Mouse (Mus musculus) stomach, embryonic 15.5 days (tissue): ENCODE data around the gene Fgf16. TPM values are rescaled to one million over a fixed set of nuclear protein-coding genes. Genes with fewer than 3 reads are reported as not detected.
A peak's percentile ranks its signal among the peaks of the same experiment; 100 is the strongest.

Experiments used
- ATAC-seq: fragments of 200-750 bp; cut with Nextera tagmentation; 2 replicates; pipeline ENCODE4 v1.8.0; 2017; ENCODE audit warnings: low read depth, moderate number of reproducible peaks, moderate TSS enrichment; ENCODE audit not compliant: insufficient read depth, low FRiP score
- H3K27ac ChIP-seq: fragments of 300-500 bp; sonication (generic); 2 replicates; pipeline ENCODE4 v1.5.1; 2015; ENCODE audit warnings: mild to moderate bottlenecking, inconsistent platforms
- H3K27me3 ChIP-seq: fragments of 300-500 bp; sonication (generic); replicated peaks from 2 replicates; pipeline ENCODE4 v1.6.1; 2015; ENCODE audit warnings: inconsistent platforms
- H3K36me3 ChIP-seq: fragments of 300-500 bp; sonication (generic); 2 replicates; pipeline ENCODE4 v1.6.1; 2015; ENCODE audit warnings: inconsistent platforms
- H3K4me1 ChIP-seq: fragments of 300-500 bp; sonication (generic); 2 replicates; pipeline ENCODE4 v1.6.1; 2015; ENCODE audit warnings: inconsistent platforms
- H3K4me2 ChIP-seq: fragments of 300-500 bp; sonication (generic); 2 replicates; pipeline ENCODE4 v1.6.1; 2015; ENCODE audit warnings: mild to moderate bottlenecking, inconsistent platforms
- H3K4me3 ChIP-seq: fragments of 300-500 bp; sonication (generic); replicated peaks from 2 replicates; pipeline ENCODE4 v1.5.1; 2015; ENCODE audit warnings: inconsistent platforms
- H3K9ac ChIP-seq: fragments of 300-500 bp; sonication (generic); 2 replicates; pipeline ENCODE4 v1.6.1; 2015; ENCODE audit warnings: inconsistent platforms
- H3K9me3 ChIP-seq: fragments of 300-500 bp; sonication (generic); 2 replicates; pipeline ENCODE4 v1.6.1; 2016; ENCODE audit warnings: inconsistent platforms
- WGBS: fragments of 180-500 bp; shearing (Covaris S2); methylation state at CpG from one replicate; pipeline ENCODE4 v1.1.7; 2015; 5-methylcytosine and 5-hydroxymethylcytosine counted together
- polyA plus RNA-seq: library from polyadenylated mRNA; unstranded; fragments of >200 nt; fragmentation: Nextera tagmentation; extraction: Ambion mirVana; gene quantifications from 2 replicates; pipeline ENCODE4 v1.2.1, GENCODE M21; 2015

Fgf16 gene
- 0.80 and 1.1 TPM in 2 replicates for polyA plus RNA-seq

GRCm38 (mm10) chrX:105764162-105765004, at the start of gene Fgf16:
Fgf16 (plus strand) TSS chrX:105764279.
- no peak for ATAC-seq
- peak within 1 kb of the TSS; percentile 43 for H3K4me3 ChIP-seq
- H3K9ac ChIP-seq = no peak within 1 kb of the TSS
- peaks cover 36% of the 10 kb centered on the region for H3K27me3 ChIP-seq
- no peak within 1 kb of the TSS for H3K27ac ChIP-seq
- no peaks in the 10 kb centered on the region for H3K9me3 ChIP-seq
- peak within 1 kb of the TSS; percentile 71 for H3K4me2 ChIP-seq
- no peaks in the 10 kb centered on the region for H3K4me1 ChIP-seq
- H3K36me3 ChIP-seq = no peaks in the 10 kb centered on the region
- 13% methylated on average over 60 of the region's 86 CpGs for WGBS

- Histone ChIP-seq H3K36me3 (no peaks in the 10 kb centered on the region), H3K9ac (no peak overlapping the region), H3K27me3 (0 out of 2 replicates have a peak, but pooled peaks cover 3% of the 10 kb centered on the region), H3K4me3 (no peak overlapping the region), H3K4me1 (no peaks in the 10 kb centered on the region), H3K9me3 (no peaks in the 10 kb centered on the region), H3K4me2 (no peak overlapping the region), H3K27ac (no peak overlapping the region)
- ATAC-seq = no peak
- 82% methylated on average over 4 of the region's 4 CpGs for WGBS
These were observed 49.3 kb upstream of the Fgf16 start for GRCm38 (mm10) chrX:105714740-105715139.

DNA sequence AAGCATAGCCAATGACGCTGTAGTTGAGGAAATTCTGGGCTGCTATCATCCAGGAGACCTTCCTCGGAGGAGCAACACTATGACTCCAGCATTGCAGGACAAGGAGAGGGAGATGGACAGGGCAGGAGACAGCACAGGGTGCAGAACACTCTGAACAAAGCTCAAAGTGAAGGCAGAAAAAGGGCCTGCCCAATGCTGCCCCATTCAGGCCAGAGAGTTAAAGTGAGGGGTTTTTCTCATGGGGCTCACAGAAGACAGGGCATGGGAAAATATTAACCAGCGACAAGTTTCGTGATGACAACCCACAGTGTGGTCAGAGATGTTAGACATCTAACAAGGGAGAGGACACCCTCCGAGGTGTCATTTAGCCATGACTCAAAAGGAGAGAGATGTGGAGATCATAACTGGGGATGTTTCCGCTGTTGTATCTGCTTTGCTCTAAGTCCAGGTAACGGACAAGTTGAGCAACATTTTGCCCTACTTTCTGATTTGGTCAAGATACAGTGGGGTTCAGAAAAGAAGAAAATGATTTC, 48.2 kb upstream of the Fgf16 start:
- no peak overlapping the region for H3K4me3 ChIP-seq
- no peaks in the 10 kb centered on the region for H3K9me3 ChIP-seq
- H3K4me2 ChIP-seq = no peak overlapping the region
- no peak for ATAC-seq
- WGBS = 89% methylated on average over 7 of the region's 7 CpGs
- 0 out of 2 replicates have a peak, but pooled peaks cover 3% of the 10 kb centered on the region for H3K27me3 ChIP-seq
- H3K36me3 ChIP-seq = no peaks in the 10 kb centered on the region
- H3K27ac ChIP-seq = no peak overlapping the region
- no peak overlapping the region for H3K9ac ChIP-seq
- no peaks in the 10 kb centered on the region for H3K4me1 ChIP-seq

- H3K27ac ChIP-seq = no peak overlapping the region
- no peak overlapping the region for H3K4me2 ChIP-seq
- no peak overlapping the region for H3K9ac ChIP-seq
- H3K9me3 ChIP-seq = no peaks in the 10 kb centered on the region
- H3K4me3 ChIP-seq = no peak overlapping the region
- WGBS = 74% methylated on average over 5 of the region's 5 CpGs
- H3K36me3 ChIP-seq = no peaks in the 10 kb centered on the region
- no peak for ATAC-seq
- no peaks in the 10 kb centered on the region for H3K4me1 ChIP-seq
- 0 out of 2 replicates have a peak, but pooled peaks cover 3% of the 10 kb centered on the region for H3K27me3 ChIP-seq
These were observed 45.7 kb upstream of the Fgf16 start for GRCm38 (mm10) chrX:105718388-105718787.

DNA sequence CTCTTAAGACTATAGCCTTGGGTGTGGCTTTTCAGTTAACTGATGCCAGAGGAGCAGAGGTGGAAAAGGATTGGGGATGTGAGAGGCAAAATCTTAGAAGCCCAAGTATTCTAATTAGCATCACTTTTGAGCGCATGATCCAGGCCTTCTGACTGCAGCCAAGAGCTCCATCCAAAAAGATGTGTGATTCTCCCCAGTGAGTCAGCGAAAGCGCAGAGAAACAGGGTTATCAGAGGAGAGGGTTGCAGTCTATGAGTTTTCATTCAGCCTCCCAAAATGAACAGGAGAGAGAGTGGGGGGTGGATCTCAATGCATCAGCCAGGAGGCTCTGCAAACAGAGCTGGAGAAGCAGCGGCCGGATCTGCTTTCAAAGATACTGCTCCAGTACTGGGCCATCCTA, 45.1 kb upstream of the Fgf16 start:
- H3K27me3 ChIP-seq = 0 out of 2 replicates have a peak, but pooled peaks cover 3% of the 10 kb centered on the region
- WGBS = 79% methylated on average over 5 of the region's 5 CpGs
- ATAC-seq = no peak

GRCm38 (mm10) chrX:105724174-105724573, 39.9 kb upstream of the Fgf16 start:
- Histone ChIP-seq H3K4me2 (no peak overlapping the region), H3K36me3 (no peaks in the 10 kb centered on the region), H3K4me3 (no peak overlapping the region), H3K4me1 (no peaks in the 10 kb centered on the region), H3K27ac (no peak overlapping the region), H3K27me3 (no peaks in the 10 kb centered on the region), H3K9ac (no peak overlapping the region), H3K9me3 (no peaks in the 10 kb centered on the region)
- ATAC-seq = no peak
- 49% methylated on average over 7 of the region's 7 CpGs for WGBS

More for the DNA sequence above, 45.1 kb upstream of the Fgf16 start:
- H3K4me2 ChIP-seq = no peak overlapping the region
- no peak overlapping the region for H3K4me3 ChIP-seq
- H3K36me3 ChIP-seq = no peaks in the 10 kb centered on the region
- no peaks in the 10 kb centered on the region for H3K4me1 ChIP-seq
- no peak overlapping the region for H3K27ac ChIP-seq
- no peak overlapping the region for H3K9ac ChIP-seq
- H3K9me3 ChIP-seq = no peaks in the 10 kb centered on the region

DNA sequence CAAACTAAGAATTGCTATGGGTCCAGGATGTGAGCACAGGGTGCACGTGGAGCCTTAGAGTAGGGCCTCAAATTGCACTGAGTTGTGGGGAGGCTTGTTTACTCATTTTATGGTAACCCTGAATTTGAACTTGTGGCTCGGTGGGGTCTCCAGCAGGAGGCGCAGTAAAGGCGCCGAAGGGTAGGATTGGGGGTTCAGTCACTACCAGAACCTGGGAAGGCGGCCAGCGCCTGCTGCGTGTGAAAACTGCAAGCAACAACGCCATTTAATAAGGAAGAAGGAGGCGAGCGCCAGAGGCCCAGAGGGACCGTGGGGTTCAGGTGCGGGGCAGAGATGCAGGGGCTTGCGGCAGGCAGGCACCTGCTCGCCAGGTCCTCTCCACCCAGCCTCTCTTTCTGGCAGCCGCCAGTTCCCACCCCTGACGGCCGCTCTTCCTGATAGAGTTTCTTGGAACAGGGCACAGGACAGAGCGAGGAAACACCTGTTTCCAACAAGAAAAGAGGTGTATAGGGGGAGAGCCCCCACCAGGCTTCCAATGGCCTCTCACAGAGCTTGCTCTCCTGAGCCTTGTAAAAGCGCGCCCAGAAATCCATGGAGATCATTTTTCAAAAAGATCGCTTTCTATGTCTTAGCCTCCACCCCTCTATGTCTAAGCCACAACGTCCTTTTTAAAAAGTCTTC, 1.1 kb upstream of the Fgf16 start:
- WGBS = 12% methylated on average over 23 of the region's 23 CpGs
- peak; percentile 47; the same call in 1 of the 2 replicates for ATAC-seq
- no peak overlapping the region for H3K9ac ChIP-seq

DNA sequence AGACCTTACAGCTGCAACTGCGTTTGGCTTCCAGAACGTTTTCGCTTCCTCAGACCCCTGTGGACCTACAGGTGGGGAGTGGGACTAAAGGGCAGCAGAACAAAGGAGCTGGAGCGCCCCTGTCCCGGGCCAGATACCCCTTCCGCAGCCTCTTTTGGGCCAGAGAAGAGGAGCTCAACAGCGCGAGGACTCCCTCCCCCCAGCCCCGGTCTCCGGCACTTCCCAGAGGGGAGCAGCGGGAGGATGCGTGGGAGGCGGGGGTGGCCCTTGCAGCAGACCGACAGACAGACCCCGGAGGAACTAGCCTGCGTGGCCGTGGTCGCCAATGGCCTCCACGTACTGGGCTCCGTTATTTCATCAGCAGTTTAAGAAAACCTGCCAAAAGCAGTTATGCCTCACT, 467 bp upstream of the Fgf16 start:
- ATAC-seq = no peak
- Histone ChIP-seq H3K4me1 (no peaks in the 10 kb centered on the region), H3K4me3 (peak overlapping the region; percentile 43), H3K27ac (no peak overlapping the region), H3K4me2 (peak overlapping the region; percentile 71), H3K27me3 (peaks cover 36% of the 10 kb centered on the region), H3K36me3 (no peaks in the 10 kb centered on the region), H3K9me3 (no peaks in the 10 kb centered on the region), H3K9ac (no peak overlapping the region)
- WGBS = 11% methylated on average over 20 of the region's 20 CpGs

More for the DNA sequence above, 1.1 kb upstream of the Fgf16 start:
- H3K36me3 ChIP-seq = no peaks in the 10 kb centered on the region
- peaks cover 36% of the 10 kb centered on the region for H3K27me3 ChIP-seq
- peak overlapping the region; percentile 43 for H3K4me3 ChIP-seq
- no peaks in the 10 kb centered on the region for H3K4me1 ChIP-seq
- no peaks in the 10 kb centered on the region for H3K9me3 ChIP-seq
- H3K27ac ChIP-seq = no peak overlapping the region
- H3K4me2 ChIP-seq = peak overlapping the region; percentile 71

DNA sequence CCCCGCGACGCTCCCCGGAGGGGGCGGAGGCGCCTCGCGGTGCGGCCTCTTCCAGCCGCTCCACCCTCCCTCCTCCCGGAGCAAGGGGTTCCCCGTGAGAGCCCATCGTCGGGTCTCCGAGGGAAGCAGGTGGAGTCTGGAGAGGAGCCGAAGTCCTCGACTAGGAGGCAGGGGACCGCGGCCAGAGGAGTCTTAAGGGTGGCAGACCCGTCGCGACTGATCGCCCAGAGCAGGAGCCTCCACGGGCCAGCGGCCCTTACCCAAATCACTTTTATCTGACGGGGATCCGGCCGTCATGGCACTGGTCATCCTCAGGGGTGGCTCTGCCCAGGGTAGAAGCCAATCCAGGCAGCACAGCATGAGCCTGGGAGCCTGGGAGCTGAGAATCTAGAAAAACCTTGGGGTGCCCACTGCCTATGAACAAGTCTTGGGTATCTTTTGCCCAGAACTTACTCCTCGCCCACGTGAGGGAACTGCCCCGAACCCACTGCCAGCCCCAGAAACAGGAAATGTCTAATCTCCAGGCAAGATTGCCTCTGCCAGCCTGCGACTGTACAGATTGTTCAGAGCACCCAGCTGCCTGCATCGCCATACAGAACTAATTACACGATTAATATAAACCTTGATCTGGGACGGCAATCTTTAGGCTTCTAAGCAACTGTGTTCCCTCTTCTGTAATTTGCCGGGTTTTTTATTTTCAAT, 1.1 kb downstream of the Fgf16 start:
- Histone ChIP-seq H3K27ac (no peak overlapping the region), H3K4me3 (peak overlapping the region; percentile 43), H3K27me3 (peaks cover 36% of the 10 kb centered on the region), H3K9me3 (no peaks in the 10 kb centered on the region), H3K9ac (no peak overlapping the region), H3K4me1 (no peaks in the 10 kb centered on the region), H3K36me3 (no peaks in the 10 kb centered on the region), H3K4me2 (peak overlapping the region; percentile 71)
- ATAC-seq = no peak
- 20% methylated on average over 35 of the region's 36 CpGs for WGBS

DNA sequence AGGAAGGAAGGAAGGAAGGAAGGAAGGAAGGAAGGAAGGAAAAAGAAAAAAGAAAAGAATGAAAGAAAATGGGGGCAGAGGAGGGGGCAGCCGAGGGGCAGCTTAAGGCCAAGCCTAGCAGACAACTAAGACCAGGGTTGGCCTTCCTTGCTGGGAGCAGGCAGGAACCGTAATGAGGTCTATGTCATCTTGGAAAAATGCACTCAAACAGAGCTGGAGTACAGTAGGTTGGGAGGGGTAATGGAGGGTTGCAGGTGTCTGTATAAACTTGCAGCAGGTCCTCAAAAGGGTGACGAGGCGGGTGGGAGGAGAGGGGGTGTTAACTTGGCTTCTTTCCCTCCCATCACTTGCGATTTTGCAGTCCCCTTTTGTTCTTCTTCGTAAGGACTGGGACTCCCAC, 1.9 kb downstream of the Fgf16 start:
- H3K4me3 ChIP-seq = no peak overlapping the region
- no peak overlapping the region for H3K9ac ChIP-seq
- peaks cover 36% of the 10 kb centered on the region for H3K27me3 ChIP-seq
- H3K36me3 ChIP-seq = no peaks in the 10 kb centered on the region
- WGBS = 39% methylated on average over 6 of the region's 6 CpGs
- H3K4me1 ChIP-seq = no peaks in the 10 kb centered on the region
- no peak overlapping the region for H3K4me2 ChIP-seq
- H3K9me3 ChIP-seq = no peaks in the 10 kb centered on the region
- ATAC-seq = no peak
- no peak overlapping the region for H3K27ac ChIP-seq

GRCm38 (mm10) chrX:105767177-105767764, 3.2 kb downstream of the Fgf16 start:
- Histone ChIP-seq H3K9me3 (no peaks in the 10 kb centered on the region), H3K9ac (no peak overlapping the region), H3K27ac (no peak overlapping the region), H3K4me3 (no peak overlapping the region), H3K36me3 (no peaks in the 10 kb centered on the region), H3K27me3 (peaks cover 36% of the 10 kb centered on the region), H3K4me2 (no peak overlapping the region), H3K4me1 (no peaks in the 10 kb centered on the region)
- 28% methylated on average over 9 of the region's 9 CpGs for WGBS
- ATAC-seq = no peak
